Mouse (Mus musculus): Measurements from ENCODE around the gene Zfp949.
A peak's percentile ranks its signal among the peaks of the same experiment; 100 is the strongest.
"Not testable (repeated sequence)": the region's sequence is repeated elsewhere in the genome, so short reads cannot be mapped to it uniquely, and the experiment has no call there.

Zfp949 gene

GRCm38 (mm10) chr9:88542816-88543215 lies 5.0 kb upstream of the Zfp949 start:
- no peak for DNase-seq (ENCODE audit: low read depth)

DNA sequence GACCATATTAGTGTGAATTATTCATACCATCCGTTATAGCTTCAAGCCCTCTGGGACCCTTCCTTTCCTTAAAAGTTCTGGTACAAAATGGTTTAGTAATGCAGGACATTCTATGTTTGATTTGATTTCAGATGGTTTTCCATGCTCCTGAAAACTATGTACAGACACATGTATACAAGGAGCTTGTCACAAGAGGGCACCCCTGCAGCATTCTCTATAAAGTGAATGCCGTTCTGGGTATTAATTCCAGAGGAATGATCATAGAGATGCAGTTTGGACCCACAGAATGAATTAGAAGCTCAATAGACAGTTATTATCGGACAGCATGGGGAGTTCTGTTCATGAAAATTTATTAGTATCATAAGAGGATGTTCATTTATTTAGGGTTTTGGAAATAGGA lies 2.3 kb upstream of the Zfp949 start:
- no peak for DNase-seq (ENCODE audit: low read depth)

- DNase-seq (ENCODE audit: low read depth), result peak; percentile 74
Observed at GRCm38 (mm10) chr9:88546166-88546565, 1.7 kb upstream of the Zfp949 start.

DNA sequence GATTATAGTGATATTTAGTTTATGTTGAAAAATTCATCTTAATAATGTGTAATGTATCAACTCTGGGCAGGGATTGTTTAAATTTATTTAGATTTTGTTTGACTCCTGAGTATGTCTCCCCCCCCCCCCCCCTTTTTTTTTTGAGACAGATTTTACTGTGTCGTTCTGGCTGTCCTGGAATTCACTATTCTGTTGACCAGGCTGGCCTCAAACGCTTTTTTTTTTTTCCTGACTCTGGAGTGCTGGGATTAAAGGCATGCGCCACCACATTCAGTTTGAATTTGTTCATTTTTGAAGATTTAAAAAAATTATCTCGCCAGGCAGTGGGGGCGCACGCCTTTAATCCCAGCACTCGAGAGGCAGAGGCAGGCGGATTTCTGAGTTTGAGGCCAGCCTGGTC lies 1.2 kb upstream of the Zfp949 start:
- DNase-seq (ENCODE audit: low read depth), result no peak

GRCm38 (mm10) chr9:88547270-88547669 lies 550 bp upstream of the Zfp949 start:
- peak; percentile 44 for DNase-seq (ENCODE audit: low read depth)

- no peak for DNase-seq (ENCODE audit: low read depth)
Observed at GRCm38 (mm10) chr9:88548614-88548945, 760 bp downstream of the Zfp949 start.

DNA sequence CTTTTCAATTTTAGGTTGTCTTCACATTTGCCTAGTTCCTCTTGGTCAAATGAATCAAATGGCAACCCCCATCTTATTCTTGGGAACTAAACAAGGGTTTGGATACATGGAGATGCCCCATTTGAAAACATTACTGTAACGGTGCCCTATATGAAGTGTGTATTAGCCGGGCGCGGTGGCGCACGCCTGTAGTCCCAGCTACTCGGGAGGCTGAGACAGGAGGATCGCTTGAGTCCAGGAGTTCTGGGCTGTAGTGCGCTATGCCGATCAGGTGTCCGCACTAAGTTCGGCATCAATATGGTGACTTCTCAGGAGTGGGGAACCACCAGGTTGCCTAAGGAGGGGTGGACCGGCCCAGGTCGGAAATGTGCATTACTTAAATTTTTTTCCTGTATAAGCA lies 5.3 kb downstream of the Zfp949 start:
- DNase-seq (ENCODE audit: low read depth), result no peak

- no peak for DNase-seq (ENCODE audit: low read depth)
Observed at GRCm38 (mm10) chr9:88558146-88558545, 10.3 kb downstream of the Zfp949 start.

DNA sequence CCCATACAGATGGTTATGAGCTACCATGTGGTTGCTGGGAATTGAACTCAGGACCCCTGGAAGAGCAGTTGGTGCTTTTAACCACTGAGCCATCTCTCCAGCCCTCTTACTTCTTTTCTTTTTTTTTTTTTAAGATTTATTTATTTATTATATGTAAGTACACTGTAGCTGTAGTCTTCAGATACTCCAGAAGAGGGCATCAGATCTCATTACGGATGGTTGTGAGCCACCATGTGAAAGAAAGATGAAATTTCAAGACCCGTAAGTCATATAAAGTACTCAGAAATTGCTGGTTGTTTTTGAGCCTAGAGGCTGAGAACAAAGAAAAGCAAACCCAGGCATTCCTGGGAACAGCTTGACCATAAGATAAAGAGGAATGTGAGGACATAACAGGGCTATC lies 13.7 kb downstream of the Zfp949 start:
- DNase-seq (ENCODE audit: low read depth), result not testable (repeated sequence)

- not testable (repeated sequence) for DNase-seq (ENCODE audit: low read depth)
Observed at GRCm38 (mm10) chr9:88570471-88570870, 22.7 kb downstream of the Zfp949 start.

- DNase-seq (ENCODE audit: low read depth), result not testable (repeated sequence)
Observed at GRCm38 (mm10) chr9:88580591-88580990, 32.8 kb downstream of the Zfp949 start, which contains the start of gene Trim43a. Trim43a (plus strand) TSS chr9:88580891.

DNA sequence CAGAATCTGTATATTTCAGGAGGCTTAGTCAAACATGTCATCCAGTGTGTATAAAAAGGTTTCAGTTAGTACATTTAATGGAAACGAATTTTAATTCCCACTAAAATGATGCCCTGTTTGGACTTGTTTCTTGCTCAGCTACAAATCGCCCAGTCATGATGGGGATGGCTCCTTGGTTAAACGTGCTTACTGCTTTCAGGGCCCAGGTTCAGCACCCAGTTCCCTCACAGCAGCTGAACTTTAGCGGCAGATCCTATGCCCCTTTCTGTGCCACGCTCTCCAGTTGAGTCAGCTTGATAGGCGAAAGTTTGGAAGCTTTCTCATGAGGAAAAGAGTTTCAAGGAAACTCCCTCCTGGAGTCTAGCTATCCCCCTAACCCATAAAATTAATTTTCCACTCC lies 45.9 kb downstream of the Zfp949 start:
- not testable (repeated sequence) for DNase-seq (ENCODE audit: low read depth)

DNA sequence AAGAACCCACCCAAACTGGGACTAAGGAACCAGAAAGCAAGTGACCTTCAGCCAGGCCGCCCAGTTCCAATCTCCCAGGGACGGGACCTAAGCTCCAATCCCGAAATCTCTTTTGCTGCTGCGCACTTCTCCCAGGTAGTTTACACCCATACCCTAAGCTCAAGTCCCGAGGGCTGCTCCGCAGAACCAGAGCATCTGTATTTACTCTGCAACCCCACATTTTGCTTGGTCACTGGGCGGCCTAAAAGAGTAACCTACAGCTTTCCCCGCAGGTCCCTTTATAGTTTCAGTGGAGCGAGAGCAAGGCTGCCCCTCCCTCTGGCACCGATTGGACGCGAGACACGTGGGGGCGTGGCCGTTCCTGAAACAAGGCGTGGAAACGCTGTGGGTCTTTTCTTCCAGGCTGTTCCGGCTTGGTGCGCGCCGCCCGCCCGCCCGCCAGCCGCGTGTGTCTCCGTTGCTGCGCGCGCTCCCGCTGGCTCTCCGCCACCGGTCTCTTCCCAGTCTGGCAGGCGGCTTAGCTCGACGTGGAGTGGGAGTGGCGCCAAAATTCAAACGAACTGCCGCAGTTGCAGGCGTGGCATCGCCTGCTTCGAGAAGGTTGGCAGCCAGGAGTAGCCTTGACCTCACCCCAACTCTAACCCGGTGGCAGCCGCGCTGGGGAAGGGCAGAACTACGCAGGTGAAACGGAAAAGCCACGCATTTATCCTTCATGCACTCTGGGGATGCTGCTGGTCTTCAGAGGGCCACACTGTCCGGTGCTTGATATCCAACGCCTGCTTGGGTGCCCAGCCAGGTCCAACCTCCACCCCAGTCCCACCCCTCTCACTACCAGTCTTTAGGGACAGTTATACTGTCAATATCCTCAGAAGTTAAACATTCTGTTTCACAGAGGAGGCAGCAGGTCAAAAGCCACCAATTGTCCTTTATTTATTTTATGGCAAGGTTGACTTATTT lies 51.7 kb downstream of the Zfp949 start:
- peak; percentile 89 for DNase-seq (ENCODE audit: low read depth)
